Mouse (Mus musculus): Measurements from ENCODE around the gene 2310007B03Rik. TPM values are rescaled to one million over a fixed set of nuclear protein-coding genes. Genes with fewer than 3 reads are reported as not detected.

The 2310007B03Rik gene
- polyA plus RNA-seq, 1 experiment from 2014 or later, result not detected

GRCm38 (mm10) chr1:93184071-93184828, 23.5 kb upstream of the 2310007B03Rik start:
- peak; percentile 39; the same call in 1 of the 2 replicates for ATAC-seq (ENCODE audit: low read depth)
- H3K27ac ChIP-seq (ENCODE audit: low read depth, low read length), result no peak overlapping the region
- no peak overlapping the region for H3K4me2 ChIP-seq (ENCODE audit: low read depth, low read length)
- H3K4me3 ChIP-seq (ENCODE audit: low read depth, low read length), result no peak overlapping the region
- no peaks in the 10 kb centered on the region for H3K36me3 ChIP-seq (ENCODE audit: control insufficient read depth, insufficient read depth, low read length)
- H3K27me3 ChIP-seq (ENCODE audit: control insufficient read depth, insufficient read depth, low read length), result no peaks in the 10 kb centered on the region
- no peak overlapping the region for H3K9ac ChIP-seq (replicated peaks; ENCODE audit: low read depth, low read length)
- no peaks in the 10 kb centered on the region for H3K4me1 ChIP-seq (ENCODE audit: control insufficient read depth, insufficient read depth, low read length)
- no peaks in the 10 kb centered on the region for H3K9me3 ChIP-seq (ENCODE audit: control insufficient read depth, low read length)
- 74% methylated on average over 14 of the region's 14 CpGs for WGBS

DNA sequence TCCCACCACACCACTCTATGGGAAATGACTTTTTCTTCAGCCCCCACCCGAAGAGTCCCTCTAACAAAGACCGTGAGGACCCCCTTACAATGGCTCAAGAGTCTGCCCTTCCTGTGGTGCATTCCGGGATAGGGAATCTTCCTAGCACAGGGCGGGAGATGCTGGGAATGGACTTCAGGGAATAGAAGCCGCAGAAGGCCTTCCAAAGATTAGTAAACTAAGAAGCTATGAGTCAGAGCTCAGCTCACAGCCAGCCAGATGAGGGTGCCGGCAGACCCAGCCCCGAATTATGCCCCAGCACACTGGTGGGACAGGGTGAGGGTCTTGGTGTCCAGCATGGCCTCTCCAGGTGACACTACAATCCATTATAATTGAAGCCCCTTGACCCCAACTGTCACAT, 21.5 kb upstream of the 2310007B03Rik start:
- H3K27ac ChIP-seq (ENCODE audit: low read depth, low read length), result no peak overlapping the region
- 0 out of 2 replicates have a peak, but pooled peaks cover 3% of the 10 kb centered on the region for H3K27me3 ChIP-seq (ENCODE audit: control insufficient read depth, insufficient read depth, low read length)
- 89% methylated on average over 7 of the region's 7 CpGs for WGBS
- H3K9ac ChIP-seq (replicated peaks; ENCODE audit: low read depth, low read length), result no peak overlapping the region
- no peak overlapping the region for H3K4me3 ChIP-seq (ENCODE audit: low read depth, low read length)
- no peaks in the 10 kb centered on the region for H3K4me1 ChIP-seq (ENCODE audit: control insufficient read depth, insufficient read depth, low read length)
- no peak overlapping the region for H3K4me2 ChIP-seq (ENCODE audit: low read depth, low read length)
- no peaks in the 10 kb centered on the region for H3K36me3 ChIP-seq (ENCODE audit: control insufficient read depth, insufficient read depth, low read length)
- no peaks in the 10 kb centered on the region for H3K9me3 ChIP-seq (ENCODE audit: control insufficient read depth, low read length)
- ATAC-seq (ENCODE audit: low read depth), result no peak

DNA sequence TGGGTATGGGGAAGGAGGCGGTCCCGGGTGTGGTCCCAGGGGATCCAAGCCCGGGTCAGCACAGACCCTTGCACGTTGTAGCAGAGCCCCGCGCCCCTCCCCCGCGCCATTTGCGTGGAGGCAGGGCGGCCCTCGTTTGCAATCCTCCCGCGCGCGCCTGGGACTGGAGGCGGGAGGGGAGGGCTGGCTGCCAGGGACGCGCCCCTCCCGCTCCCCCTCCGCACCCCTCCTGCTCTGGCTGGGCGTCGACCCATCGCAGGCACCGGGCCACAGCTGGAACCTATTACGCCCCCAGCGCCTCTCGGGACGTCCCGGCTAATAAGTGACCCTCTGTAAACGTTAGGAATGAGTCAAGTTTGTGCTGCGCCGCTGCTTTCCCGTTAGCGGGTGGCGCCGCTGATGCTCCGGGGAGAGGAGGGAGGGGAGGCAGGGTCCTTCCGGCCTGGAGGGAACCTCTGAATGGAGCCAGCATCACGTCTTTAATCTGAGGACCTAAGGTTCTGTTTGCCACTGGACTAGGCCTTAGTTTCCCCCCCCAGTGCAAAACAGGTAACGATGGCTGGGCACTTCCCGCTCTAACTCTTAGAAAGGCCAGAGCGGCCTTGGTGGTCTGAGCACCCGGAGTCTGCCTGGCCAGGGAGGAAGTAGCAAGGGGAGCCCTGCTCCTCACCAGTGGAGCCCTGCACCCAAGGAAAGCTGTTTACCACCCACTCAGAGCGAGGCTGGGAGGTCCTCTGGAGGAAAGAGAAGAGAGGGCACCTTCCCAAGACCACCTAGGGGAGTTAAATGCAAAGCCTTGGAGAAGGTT, 16.0 kb upstream of the 2310007B03Rik start:
- 0 out of 2 replicates have a peak, but pooled peaks cover 3% of the 10 kb centered on the region for H3K27me3 ChIP-seq (ENCODE audit: control insufficient read depth, insufficient read depth, low read length)
- 3% methylated on average over 43 of the region's 44 CpGs for WGBS
- ATAC-seq (ENCODE audit: low read depth), result peak; percentile 61

GRCm38 (mm10) chr1:93175849-93176248, 15.1 kb upstream of the 2310007B03Rik start:
- whole genome bisulfite sequencing, result 15% methylated on average over 6 of the region's 6 CpGs
- no peak overlapping the region for H3K4me3 ChIP-seq (ENCODE audit: low read depth, low read length)
- H3K27me3 ChIP-seq (ENCODE audit: control insufficient read depth, insufficient read depth, low read length), result 0 out of 2 replicates have a peak, but pooled peaks cover 3% of the 10 kb centered on the region
- H3K9ac ChIP-seq (replicated peaks; ENCODE audit: low read depth, low read length), result peak overlapping the region; percentile 55; the same call in 1 of the 2 replicates
- peaks cover 10% of the 10 kb centered on the region for H3K4me1 ChIP-seq (ENCODE audit: control insufficient read depth, insufficient read depth, low read length)
- peak overlapping the region; percentile 90; the same call in 1 of the 2 replicates for H3K4me2 ChIP-seq (ENCODE audit: low read depth, low read length)
- H3K36me3 ChIP-seq (ENCODE audit: control insufficient read depth, insufficient read depth, low read length), result no peaks in the 10 kb centered on the region
- H3K27ac ChIP-seq (ENCODE audit: low read depth, low read length), result no peak overlapping the region
- 0 out of 2 replicates have a peak, but pooled peaks have one; percentile 10 for ATAC-seq (ENCODE audit: low read depth)
- H3K9me3 ChIP-seq (ENCODE audit: control insufficient read depth, low read length), result no peaks in the 10 kb centered on the region

More for the DNA sequence above, 16.0 kb upstream of the 2310007B03Rik start:
- no peak overlapping the region for H3K27ac ChIP-seq (ENCODE audit: low read depth, low read length)
- peaks cover 10% of the 10 kb centered on the region for H3K4me1 ChIP-seq (ENCODE audit: control insufficient read depth, insufficient read depth, low read length)
- peak overlapping the region; percentile 90 for H3K4me2 ChIP-seq (ENCODE audit: low read depth, low read length)
- H3K9me3 ChIP-seq (ENCODE audit: control insufficient read depth, low read length), result no peaks in the 10 kb centered on the region
- H3K9ac ChIP-seq (replicated peaks; ENCODE audit: low read depth, low read length), result peak overlapping the region; percentile 55
- H3K36me3 ChIP-seq (ENCODE audit: control insufficient read depth, insufficient read depth, low read length), result no peaks in the 10 kb centered on the region
- H3K4me3 ChIP-seq (ENCODE audit: low read depth, low read length), result peak overlapping the region; percentile 35

- no peaks in the 10 kb centered on the region for H3K9me3 ChIP-seq (ENCODE audit: control insufficient read depth, low read length)
- H3K27ac ChIP-seq (ENCODE audit: low read depth, low read length), result no peak overlapping the region
- no peaks in the 10 kb centered on the region for H3K36me3 ChIP-seq (ENCODE audit: control insufficient read depth, insufficient read depth, low read length)
- no peak overlapping the region for H3K4me2 ChIP-seq (ENCODE audit: low read depth, low read length)
- peaks cover 10% of the 10 kb centered on the region for H3K4me1 ChIP-seq (ENCODE audit: control insufficient read depth, insufficient read depth, low read length)
- H3K4me3 ChIP-seq (ENCODE audit: low read depth, low read length), result no peak overlapping the region
- 0 out of 2 replicates have a peak, but pooled peaks cover 3% of the 10 kb centered on the region for H3K27me3 ChIP-seq (ENCODE audit: control insufficient read depth, insufficient read depth, low read length)
- peak; percentile 80 for ATAC-seq (ENCODE audit: low read depth)
- H3K9ac ChIP-seq (replicated peaks; ENCODE audit: low read depth, low read length), result no peak overlapping the region
- WGBS, result 0% methylated on average over 4 of the region's 4 CpGs
These were observed 13.7 kb upstream of the 2310007B03Rik start for GRCm38 (mm10) chr1:93174399-93174798.

- 0 out of 2 replicates have a peak, but pooled peaks cover 3% of the 10 kb centered on the region for H3K27me3 ChIP-seq (ENCODE audit: control insufficient read depth, insufficient read depth, low read length)
- no peak overlapping the region for H3K4me2 ChIP-seq (ENCODE audit: low read depth, low read length)
- no peak for ATAC-seq (ENCODE audit: low read depth)
- WGBS, result 79% methylated on average over 4 of the region's 4 CpGs
- no peak overlapping the region for H3K4me3 ChIP-seq (ENCODE audit: low read depth, low read length)
- H3K9me3 ChIP-seq (ENCODE audit: control insufficient read depth, low read length), result no peaks in the 10 kb centered on the region
- no peak overlapping the region for H3K27ac ChIP-seq (ENCODE audit: low read depth, low read length)
- no peak overlapping the region for H3K9ac ChIP-seq (replicated peaks; ENCODE audit: low read depth, low read length)
- peaks cover 10% of the 10 kb centered on the region for H3K4me1 ChIP-seq (ENCODE audit: control insufficient read depth, insufficient read depth, low read length)
- H3K36me3 ChIP-seq (ENCODE audit: control insufficient read depth, insufficient read depth, low read length), result no peaks in the 10 kb centered on the region
These were observed 12.9 kb upstream of the 2310007B03Rik start for GRCm38 (mm10) chr1:93173665-93174064.

- no peaks in the 10 kb centered on the region for H3K27me3 ChIP-seq (ENCODE audit: control insufficient read depth, insufficient read depth, low read length)
- no peak within 1 kb of the TSS for H3K9ac ChIP-seq (replicated peaks; ENCODE audit: low read depth, low read length)
- H3K4me2 ChIP-seq (ENCODE audit: low read depth, low read length), result no peak within 1 kb of the TSS
- no peaks in the 10 kb centered on the region for H3K36me3 ChIP-seq (ENCODE audit: control insufficient read depth, insufficient read depth, low read length)
- H3K27ac ChIP-seq (ENCODE audit: low read depth, low read length), result no peak within 1 kb of the TSS
- peak; percentile 17; the same call in 1 of the 2 replicates for ATAC-seq (ENCODE audit: low read depth)
- H3K4me1 ChIP-seq (ENCODE audit: control insufficient read depth, insufficient read depth, low read length), result no peaks in the 10 kb centered on the region
- H3K9me3 ChIP-seq (ENCODE audit: control insufficient read depth, low read length), result no peaks in the 10 kb centered on the region
- 41% methylated on average over 10 of the region's 10 CpGs for WGBS
- H3K4me3 ChIP-seq (ENCODE audit: low read depth, low read length), result no peak within 1 kb of the TSS
These were observed 7.6 kb upstream of the 2310007B03Rik start, which contains the start of gene Crocc2 for GRCm38 (mm10) chr1:93168295-93168775. TSS of gene Crocc2 (plus strand) at chr1:93168725.

DNA sequence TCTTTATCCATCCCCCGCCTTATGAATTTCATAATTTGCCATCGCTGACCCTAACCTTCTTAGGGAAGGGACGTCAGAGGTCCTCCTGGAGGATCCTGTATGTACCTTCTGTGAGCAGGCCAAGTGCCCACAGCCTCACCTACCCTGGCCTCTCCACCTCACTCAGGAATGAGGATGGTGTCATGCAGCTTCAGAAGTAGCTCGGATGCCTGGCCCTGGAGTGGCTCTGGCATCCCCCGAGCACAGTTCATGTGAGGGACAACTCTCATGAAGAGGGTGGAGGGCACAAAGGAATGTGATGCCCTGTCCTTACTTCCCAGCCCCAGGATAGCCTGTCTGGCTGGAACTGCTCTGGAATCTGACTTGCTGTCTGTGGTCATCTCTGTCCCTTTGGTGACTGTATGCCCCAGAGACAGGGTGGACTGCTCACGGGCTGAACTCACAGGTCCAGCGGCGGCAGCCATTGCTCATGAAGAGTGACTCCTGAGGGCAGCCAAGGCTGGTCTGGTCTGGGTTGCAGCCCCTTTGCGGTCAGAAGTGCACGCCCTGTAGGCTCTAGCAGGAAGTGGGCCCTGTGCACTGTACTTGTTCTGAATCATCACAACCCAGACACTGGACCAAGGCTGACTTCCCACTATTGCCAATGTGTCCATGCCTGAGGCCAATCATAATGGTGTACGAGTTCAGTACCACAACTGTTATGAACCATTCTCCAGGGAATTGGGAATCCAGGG, 5.8 kb upstream of the 2310007B03Rik start:
- Histone ChIP-seq H3K27me3 (ENCODE audit: control insufficient read depth, insufficient read depth, low read length) (no peaks in the 10 kb centered on the region), H3K9me3 (ENCODE audit: control insufficient read depth, low read length) (no peaks in the 10 kb centered on the region), H3K36me3 (ENCODE audit: control insufficient read depth, insufficient read depth, low read length) (no peaks in the 10 kb centered on the region), H3K4me1 (ENCODE audit: control insufficient read depth, insufficient read depth, low read length) (no peaks in the 10 kb centered on the region), H3K4me3 (ENCODE audit: low read depth, low read length) (no peak overlapping the region), H3K27ac (ENCODE audit: low read depth, low read length) (no peak overlapping the region), H3K4me2 (ENCODE audit: low read depth, low read length) (no peak overlapping the region), H3K9ac (replicated peaks; ENCODE audit: low read depth, low read length) (no peak overlapping the region)
- no peak for ATAC-seq (ENCODE audit: low read depth)
- WGBS, result 90% methylated on average over 11 of the region's 11 CpGs

All from neural tube, embryonic 14.5 days (tissue).